Mouse (Mus musculus) T-helper 17 cell (primary cell): ENCODE results near the gene Slc5a4b.

ENCODE experiments used
- in situ Hi-C, 2 experiments: fragments of 300-600 bp; cut with MboI, MseI; formaldehyde crosslinking; loops; 1 replicate in 1 of 2; 2 replicates in 1 of 2; pipeline ENCODE4 v1.15.1; 2025; ENCODE audit warnings: high pct_unique_total_duplicates in 2 of 2

Gene Slc5a4b

DNA sequence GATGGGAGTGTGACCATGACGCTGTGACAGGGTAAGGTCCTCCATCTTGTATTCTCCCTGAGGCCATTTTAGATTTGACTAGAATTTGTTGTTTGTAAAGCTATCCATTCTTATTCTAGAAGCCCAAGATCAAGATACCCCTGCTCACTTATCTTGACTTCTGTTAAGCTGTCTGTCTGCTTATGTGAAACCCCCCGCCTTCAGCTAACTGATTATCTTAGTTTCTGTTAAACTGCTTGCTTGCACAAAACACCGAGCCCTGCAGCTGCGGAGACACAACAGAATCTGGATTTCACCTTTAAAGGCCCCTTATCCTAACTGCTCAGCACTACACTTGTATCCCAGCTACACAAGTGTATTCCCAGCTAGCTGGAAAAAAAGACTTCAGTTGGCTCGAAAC is 73.8 kb downstream of the Slc5a4b start:
- in situ Hi-C loops = no loop called here

GRCm38 (mm10) chr10:76035277-76035676 is 75.5 kb downstream of the Slc5a4b start:
- in situ Hi-C loops = no loop called here

DNA sequence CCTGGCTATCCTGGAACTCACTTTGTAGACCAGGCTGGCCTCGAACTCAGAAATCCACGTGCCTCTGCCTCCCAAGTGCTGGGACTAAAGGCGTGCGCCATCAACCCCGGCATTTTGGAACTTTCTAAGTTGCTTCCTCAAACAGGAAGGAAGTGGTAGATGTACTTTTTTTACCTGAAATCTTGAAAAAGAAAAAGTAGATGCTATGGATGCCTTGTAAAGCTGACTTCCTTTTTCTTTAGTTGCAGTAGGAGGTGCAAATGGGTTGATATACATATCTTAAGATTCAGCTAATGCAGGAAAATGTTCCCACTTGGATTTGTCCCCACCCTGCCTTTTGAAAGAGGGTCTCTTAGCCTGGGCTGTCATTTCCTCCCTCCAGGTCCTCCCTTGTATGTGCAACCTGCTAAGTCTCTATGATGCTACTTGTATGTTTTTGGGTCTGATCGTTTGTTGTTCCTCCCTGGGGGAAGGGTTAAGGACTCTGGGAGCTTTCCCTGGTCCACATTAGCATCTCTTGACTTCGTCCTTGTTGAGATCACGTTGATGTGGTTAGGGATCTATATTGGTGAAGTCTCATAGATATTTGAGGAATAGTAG is 76.7 kb downstream of the Slc5a4b start:
- in situ Hi-C loops = no loop called here

GRCm38 (mm10) chr10:76033119-76033455 is 77.7 kb downstream of the Slc5a4b start:
- in situ Hi-C loops = no loop called here

- in situ Hi-C loops = no loop called here
These were observed 78.2 kb downstream of the Slc5a4b start, which contains the start of gene Zfp280b for GRCm38 (mm10) chr10:76032402-76033118. Gene Zfp280b (plus strand): TSS chr10:76032650.

- in situ Hi-C loops = no loop called here
These were observed 79.0 kb downstream of the Slc5a4b start for GRCm38 (mm10) chr10:76031511-76032401.

DNA sequence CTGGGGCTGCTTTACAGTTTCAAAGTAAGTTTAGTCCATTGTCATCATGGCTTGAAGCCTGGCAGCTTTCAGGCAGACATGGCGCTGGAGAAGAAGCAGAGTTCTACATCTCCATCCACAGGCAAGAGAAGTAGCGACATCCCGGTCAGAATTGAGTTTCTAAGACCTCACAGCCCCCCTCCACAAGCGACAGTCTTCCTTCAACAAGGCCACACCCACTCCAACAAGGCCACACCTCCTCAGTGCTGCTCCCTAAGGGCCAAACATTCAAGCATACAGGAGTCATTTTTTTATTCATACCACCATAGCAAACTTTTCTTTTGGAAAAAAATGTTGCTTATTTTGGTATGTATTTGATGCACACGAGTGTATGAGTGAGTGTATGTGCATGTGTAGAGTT is 80.3 kb downstream of the Slc5a4b start:
- in situ Hi-C loops = no loop called here

DNA sequence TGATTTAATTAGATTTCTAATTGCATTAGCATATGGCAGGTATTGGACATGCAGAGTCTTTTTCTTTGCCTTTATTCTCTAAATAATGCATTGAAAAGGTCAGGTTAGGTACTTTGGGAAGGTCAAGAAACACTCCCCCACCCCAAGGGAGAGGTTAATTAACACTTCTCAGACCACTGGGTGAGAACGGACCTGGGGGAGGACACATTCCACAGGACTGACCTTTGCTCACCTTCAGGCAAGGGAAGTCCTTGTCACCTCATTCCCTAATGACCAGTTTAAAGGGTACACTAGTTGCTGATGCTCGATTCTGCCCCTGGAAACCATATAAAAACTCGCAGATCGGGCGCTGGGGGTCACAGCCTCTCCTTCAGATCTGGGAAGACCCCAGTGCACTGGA is 81.5 kb downstream of the Slc5a4b start:
- in situ Hi-C loops = no loop called here

GRCm38 (mm10) chr10:76028396-76028795 is 82.4 kb downstream of the Slc5a4b start:
- in situ Hi-C loops = no loop called here

- in situ Hi-C loops = no loop called here
These were observed 82.8 kb downstream of the Slc5a4b start for GRCm38 (mm10) chr10:76028016-76028366.

GRCm38 (mm10) chr10:76027127-76028015 is 83.4 kb downstream of the Slc5a4b start:
- in situ Hi-C loops = no loop called here

- in situ Hi-C loops = no loop called here
These were observed 85.1 kb downstream of the Slc5a4b start for GRCm38 (mm10) chr10:76025470-76026190.

DNA sequence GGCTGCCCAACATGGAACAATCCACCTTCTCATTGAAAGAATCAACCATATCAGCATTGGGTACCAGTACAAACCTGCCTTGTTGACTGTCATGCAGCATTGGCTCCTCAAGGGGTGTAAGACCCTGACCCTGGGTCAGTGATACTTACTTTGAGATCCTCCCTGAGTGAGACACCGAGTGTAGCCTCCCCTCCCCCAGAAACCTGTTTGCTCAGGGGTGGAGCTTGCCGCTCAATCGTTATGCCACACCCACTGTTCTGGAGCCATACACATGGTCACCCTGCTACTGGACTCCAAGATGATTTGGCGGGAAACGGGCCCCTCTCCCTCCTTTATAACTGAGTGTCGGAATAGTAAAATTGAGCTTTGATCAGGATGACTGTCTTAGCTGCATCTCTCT is 86.8 kb downstream of the Slc5a4b start:
- in situ Hi-C loops = no loop called here

DNA sequence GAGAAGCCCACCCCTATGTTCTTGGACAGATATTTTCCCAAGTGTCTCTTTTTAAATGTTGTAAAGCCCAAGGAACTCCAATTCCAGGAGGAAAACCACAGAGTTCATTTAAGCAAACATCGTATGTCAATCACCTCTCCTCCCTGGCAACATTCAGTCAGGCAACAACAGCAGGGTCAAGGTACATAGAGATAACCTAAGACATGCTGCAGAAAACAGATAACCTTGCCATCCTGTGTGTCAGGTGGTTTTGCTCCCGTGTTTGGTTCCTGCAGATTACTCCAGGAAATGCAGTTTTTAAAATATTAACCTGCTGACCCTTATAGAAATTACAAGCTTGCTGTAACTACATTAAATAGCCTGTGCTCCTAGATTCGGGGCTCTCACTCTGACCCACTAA is 89.0 kb downstream of the Slc5a4b start:
- in situ Hi-C loops = no loop called here

GRCm38 (mm10) chr10:76016886-76017285 is 93.9 kb downstream of the Slc5a4b start:
- in situ Hi-C loops = loop anchor here in 1 of 2 experiments (5.0 kb wide), 1 partner anchor 65 kb away; no protein-coding TSS in a partner anchor

DNA sequence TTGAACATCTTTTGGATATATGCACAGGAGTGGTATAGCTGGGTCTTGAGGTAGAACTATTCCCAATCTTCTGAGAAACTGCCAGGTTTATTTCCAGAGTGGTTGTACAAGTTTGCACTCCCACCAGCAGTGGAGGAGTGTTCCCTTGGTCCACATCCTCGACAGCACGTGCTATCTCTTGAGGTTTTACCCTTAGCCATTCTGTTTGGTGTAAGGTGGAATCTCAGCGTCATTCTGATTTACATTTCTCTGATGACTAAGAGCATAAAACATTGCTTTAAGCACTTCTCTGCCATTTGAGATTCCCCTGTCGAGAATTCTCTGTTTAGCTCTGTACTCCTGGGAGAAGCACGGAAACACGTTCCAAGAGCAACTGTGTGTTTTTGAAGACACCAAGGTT is 97.8 kb downstream of the Slc5a4b start:
- in situ Hi-C loops = no loop called here

DNA sequence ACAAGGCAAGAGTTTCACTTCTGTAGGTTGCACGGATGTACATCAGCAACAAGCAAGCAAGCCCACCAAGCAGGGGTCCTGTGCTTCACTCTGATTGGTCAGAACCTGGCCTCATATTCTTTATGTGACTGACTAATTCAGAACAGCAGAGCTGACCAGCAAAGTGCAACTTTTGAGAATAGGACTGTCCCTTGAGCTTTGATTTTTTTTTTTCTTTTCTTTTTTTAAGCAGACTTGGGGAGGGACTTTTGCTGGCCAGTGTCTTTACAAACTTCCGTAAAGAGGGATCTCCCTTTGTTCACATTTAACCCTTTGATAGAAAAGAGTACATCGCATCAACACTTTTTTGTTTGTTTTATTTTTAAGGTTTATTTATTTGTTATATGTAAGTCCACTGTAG is 100.9 kb downstream of the Slc5a4b start:
- in situ Hi-C loops = no loop called here
